Mouse (Mus musculus) right cerebral cortex, postnatal 25 days (tissue): ENCODE results near the gene Socs2.

Experiments
- DNase-seq: peaks from one replicate; pipeline ENCODE4 v3.0.0; 2022

Gene Socs2

GRCm38 (mm10) chr10:95416685-95417495, at the start of gene Socs2:
Socs2 (minus strand) TSS chr10:95417180.
- peak; percentile 92 for DNase-seq

- DNase-seq = no peak
Measured at GRCm38 (mm10) chr10:95465485-95465896, 48.5 kb upstream of the Socs2 start.

DNA sequence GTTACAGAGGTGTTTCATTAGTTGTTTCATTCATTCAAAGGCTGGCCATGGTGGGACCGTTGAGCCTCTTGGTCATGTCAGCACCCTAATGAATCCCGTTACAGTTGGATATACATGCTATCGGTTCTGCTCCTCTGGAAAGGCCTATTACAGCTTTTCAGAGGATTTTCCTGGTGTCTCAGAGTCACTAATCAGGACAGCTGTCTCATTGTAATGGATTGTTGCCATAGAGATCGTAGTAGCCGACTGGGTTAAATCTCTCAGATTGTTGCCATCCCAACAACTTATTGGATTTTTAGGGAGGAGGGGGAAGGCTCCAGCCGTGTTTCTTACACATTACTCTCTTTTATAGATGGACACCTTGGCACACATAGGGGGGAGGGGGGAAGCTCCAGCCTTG, 47.5 kb upstream of the Socs2 start:
- DNase-seq = no peak

DNA sequence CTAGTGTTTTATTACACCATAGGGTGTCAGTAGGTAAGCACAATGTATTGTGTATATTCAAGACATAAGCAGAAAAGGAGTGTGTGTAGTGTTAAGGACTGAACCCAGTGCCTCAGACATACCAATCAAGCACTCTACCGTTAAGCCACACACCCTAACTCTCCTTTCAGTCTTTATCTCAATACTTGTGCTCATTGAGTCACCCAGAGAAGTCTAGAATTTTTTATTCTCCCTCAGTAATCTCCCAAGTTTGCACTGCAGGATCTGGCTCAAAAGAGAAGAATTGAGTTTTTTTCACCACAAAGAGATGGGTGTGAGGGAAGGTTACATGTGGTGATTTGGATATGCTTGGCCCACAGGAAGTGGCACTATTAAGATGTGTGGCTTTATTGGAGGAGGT, 45.3 kb upstream of the Socs2 start:
- no peak for DNase-seq

- DNase-seq = no peak
Measured at GRCm38 (mm10) chr10:95461053-95461553, 44.1 kb upstream of the Socs2 start.

GRCm38 (mm10) chr10:95458050-95458806, 41.2 kb upstream of the Socs2 start:
- no peak for DNase-seq

GRCm38 (mm10) chr10:95457367-95458049, 40.5 kb upstream of the Socs2 start:
- DNase-seq = no peak

DNA sequence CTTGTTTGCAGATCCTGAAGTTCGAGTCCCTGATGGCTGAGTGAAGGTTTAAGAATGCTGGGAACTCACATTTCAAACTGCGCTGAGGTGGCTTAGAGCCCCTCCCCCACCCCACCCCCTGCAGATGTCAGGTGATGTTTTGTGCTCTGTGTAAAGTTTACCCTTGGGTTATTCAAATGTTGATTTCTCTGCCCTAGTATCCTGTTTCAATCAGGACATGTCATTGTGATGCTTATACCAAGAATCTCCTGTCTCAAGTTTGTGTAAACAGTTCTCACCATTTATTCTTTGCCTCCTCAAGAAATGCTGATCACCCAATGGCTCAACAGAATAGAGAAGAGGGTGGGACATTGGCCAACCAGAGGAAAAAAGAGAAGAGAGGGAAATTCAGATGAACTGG, 39.1 kb upstream of the Socs2 start:
- DNase-seq = no peak

- DNase-seq = no peak
Measured at GRCm38 (mm10) chr10:95453282-95453681, 36.3 kb upstream of the Socs2 start.

DNA sequence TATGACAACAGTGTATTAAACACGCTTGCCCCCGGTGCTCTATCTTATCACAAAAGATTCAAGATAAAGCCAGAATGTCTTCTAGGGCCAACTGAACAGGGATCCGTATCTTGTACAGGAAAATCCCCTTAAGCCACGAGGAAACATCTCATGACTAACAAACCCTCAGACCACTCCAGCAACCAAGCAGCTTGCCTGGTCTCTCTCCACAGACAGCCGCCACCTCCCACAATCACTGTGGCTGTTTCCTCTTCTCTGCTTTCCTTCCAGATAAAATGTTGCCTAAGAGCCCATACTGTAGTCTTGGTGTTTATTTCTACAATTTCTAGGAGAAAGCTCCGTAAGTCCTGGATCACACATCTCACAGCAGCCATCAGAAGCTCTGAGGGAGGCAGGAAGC, 32.1 kb upstream of the Socs2 start:
- no peak for DNase-seq

DNA sequence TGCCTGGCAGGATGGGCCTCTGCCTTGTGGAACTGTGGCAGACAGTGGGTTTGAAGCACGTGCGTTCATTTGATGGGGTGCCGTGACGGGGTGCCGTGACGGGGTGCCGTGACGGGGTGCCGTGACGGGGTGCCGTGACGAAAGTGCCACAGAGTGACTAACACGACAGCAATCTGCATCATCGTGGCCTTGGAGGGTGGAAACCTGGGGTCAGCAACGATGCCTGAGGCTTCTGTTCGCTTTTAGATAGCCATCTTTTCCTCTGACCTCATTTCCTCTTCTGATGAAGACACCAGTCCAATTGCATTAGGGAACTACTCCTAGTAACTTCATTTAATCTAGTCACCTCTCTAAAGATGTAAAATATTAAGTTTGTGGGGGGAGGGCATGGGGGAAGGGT, 31.0 kb upstream of the Socs2 start:
- DNase-seq = no peak

DNA sequence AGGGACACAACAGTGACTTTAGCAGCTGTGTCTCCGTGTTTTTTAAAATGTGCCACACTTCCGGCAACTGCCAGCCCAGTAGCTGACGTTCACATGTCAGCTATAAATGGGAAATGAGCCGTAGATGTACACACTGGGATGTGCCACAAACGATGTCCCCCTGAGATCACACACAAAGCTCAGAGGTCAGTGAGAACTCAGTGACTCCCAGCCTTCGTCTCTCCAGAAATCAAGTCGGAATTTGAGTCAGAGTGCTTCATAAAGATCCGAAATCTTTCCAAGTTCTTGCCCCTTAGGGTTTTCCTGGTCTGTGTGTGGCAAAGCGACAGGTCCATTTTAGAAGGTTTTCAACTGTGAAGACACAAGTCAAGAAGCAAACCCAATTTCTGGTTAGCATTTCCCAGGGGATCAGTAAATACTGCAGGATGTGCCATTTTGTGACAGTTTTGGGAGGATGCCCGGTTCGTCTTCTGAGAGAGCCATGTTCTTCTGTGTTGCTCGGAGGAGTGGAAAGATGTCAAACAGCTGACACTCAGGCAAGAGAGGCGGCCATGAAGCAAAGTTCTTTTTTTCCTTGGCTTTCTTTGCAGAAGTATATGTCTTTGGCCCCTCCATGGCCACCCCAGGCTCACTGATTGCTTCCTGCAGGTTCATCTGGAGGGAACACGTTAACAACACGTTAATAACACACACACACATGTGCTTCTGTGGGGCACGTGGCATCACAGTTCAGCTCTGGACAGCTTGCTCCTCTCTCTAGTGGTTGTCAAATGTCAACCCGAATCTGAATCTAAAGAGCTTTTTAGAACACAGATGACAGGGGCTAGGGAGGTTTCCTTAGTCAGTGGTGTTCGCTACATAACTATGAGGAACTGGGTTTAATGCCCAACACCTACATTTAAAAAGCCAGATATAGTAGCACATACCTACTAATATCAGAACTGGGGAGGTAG, 28.4 kb upstream of the Socs2 start:
- DNase-seq = no peak

- no peak for DNase-seq
Measured at GRCm38 (mm10) chr10:95442334-95442733, 25.4 kb upstream of the Socs2 start.

- DNase-seq = no peak
Measured at GRCm38 (mm10) chr10:95440566-95440965, 23.6 kb upstream of the Socs2 start.

DNA sequence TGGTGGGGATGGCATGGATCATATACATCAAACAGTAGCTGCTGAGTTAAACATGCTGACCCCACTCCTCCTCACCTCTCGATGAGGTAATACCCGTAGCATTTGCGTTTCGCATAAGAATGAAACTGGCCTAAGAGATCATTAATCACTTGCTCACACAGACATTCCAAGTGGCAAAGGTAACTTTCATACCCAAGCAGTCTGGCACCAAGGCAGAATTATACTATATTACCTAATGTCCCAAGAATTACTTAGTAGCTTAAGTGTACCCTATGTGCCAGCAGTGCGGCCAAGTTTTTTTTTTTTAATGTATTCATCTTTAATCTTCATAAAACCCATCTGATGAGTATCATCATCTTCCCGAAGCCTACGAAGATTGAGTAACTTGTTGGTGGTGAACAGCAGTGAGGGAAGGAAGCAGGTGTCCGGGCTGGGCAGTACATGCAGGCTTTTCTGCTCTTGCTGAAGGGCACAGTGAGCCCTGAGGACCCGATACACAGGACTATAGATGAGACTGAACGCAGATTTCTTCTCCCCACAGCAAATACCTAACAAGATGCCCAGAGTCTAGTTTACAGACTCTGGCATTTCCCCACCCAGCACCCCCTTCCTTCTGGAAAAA, 22.8 kb upstream of the Socs2 start:
- DNase-seq = no peak

- DNase-seq = no peak
Measured at GRCm38 (mm10) chr10:95438941-95439340, 22.0 kb upstream of the Socs2 start.

DNA sequence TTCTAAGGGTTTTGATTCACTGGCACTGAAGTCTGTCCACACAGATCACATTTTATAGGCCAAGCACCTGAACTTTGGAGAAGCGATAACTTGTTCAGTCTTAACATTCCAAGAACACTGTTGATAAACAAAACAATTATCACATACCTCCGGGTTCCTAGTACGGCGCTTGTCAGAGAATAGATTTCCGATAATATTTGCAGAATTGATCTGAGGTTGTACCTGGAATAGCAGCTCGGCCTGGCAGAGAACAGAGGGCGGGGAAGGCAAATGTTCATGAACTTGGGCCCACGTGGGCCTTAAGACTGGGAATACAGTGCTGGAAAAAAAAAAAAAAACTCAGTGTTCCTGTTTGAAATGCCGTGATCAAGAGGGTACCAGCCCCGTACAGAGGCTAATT, 13.3 kb upstream of the Socs2 start:
- DNase-seq = no peak

DNA sequence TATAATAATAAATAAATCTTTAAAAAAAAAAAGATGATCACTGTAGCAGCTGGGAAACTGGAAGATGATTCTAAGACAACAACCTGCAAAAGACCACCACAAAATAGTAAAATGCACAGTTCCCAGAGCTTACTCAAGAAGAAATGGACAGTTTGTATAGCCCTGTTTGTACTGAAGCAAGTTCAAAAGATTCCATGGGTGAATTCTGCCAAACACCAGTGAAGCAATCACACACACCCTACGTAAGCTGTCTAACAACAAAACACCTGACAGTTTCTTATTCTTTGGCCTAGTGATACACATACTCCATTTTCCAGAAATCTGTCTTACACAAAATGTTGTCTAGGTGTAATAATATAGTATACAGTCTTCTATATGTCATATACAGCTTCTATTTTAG, 12.1 kb upstream of the Socs2 start:
- no peak for DNase-seq

DNA sequence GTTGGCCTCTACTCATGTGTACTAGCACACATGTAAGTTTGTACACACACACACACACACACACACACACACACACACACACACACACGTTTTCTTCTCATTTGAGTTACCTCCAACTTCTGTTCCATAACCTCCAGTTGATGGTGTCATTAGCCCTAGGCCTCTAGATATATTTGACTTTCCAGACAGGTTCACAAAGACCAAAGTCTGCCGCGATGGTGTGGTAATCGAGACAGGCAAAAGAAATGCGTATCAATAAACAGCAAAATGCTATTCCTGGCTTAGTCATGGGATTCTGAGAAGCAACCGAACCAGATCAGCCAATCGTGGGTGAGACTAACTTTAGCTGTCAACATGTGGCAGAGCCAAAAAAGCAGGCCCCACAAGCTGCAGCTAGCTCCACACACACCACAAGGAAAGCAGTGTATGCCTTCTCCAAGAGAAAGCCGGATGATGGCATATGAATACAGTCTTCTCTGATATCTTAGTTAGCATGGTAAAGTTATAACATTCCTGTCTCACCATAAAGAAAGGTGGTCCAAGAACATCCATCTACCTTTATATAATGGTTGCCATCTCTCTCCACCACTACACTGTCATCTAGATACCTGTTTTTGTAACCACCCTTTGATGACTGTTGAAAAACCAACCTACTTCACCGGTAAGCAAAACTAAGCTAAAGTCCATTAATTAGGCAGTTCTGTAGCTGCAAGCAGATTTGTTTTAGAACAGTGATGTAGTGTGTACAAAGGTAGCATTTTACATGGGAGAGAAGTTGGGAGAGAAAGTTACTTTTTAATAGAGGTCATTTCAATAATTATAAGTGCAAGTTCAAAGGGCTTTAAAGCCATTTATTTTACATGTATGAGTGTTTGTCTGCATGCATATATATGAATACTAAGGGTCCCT, 9.5 kb upstream of the Socs2 start:
- DNase-seq = no peak

DNA sequence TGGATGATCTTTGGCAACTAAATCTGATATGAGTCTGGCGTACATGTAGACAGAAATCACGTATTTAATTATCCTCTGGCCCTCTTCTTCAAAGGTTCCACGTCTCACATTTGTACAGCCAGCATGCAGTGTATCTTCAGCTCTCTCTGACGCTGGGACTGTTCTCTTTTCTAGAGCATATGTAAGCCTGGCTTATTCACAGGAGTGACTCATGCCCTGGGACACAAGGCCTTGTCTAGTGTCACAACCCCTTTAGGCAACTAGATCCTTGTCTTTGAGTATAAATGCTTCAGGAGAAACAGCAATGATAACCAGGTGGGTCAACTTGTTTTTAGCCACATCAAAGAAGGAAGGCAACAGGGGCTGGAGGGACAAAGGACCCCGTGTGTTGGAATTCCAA, 5.7 kb upstream of the Socs2 start:
- DNase-seq = no peak

GRCm38 (mm10) chr10:95420284-95420683, 3.3 kb upstream of the Socs2 start:
- DNase-seq = no peak
